Mouse (Mus musculus) heart, embryonic 11.5 days (tissue): ENCODE measurements around the gene Naaladl2. TPM values are rescaled to one million over a fixed set of nuclear protein-coding genes. Genes with fewer than 3 reads are reported as not detected.

Source experiments
- ATAC-seq: fragments of 200-750 bp; cut with Nextera tagmentation; replicated peaks from 2 replicates; pipeline ENCODE4 v1.8.0; 2017; ENCODE audit warnings: moderate library complexity; ENCODE audit not compliant: insufficient number of reproducible peaks, low FRiP score, low TSS enrichment
- H3K27ac ChIP-seq: fragments of 300-500 bp; sonication (generic); 2 replicates; pipeline ENCODE4 v1.5.1; 2014; ENCODE audit warnings: mild to moderate bottlenecking, low read depth, low read length
- H3K27me3 ChIP-seq: fragments of 300-500 bp; sonication (generic); 2 replicates; pipeline ENCODE4 v1.6.1; 2014; ENCODE audit warnings: mild to moderate bottlenecking, low read length, mixed read lengths; ENCODE audit not compliant: control insufficient read depth, insufficient read depth
- H3K36me3 ChIP-seq: fragments of 300-500 bp; sonication (generic); 2 replicates; pipeline ENCODE4 v1.6.1; 2014; ENCODE audit warnings: mild to moderate bottlenecking, low read length, moderate library complexity, mixed read lengths; ENCODE audit not compliant: control insufficient read depth, insufficient read depth
- H3K4me1 ChIP-seq: fragments of 300-500 bp; sonication (generic); 2 replicates; pipeline ENCODE4 v1.6.1; 2014; ENCODE audit warnings: low read length; ENCODE audit not compliant: control insufficient read depth, insufficient read depth
- H3K4me2 ChIP-seq: fragments of 300-500 bp; sonication (generic); 2 replicates; pipeline ENCODE4 v1.6.1; 2014; ENCODE audit warnings: mild to moderate bottlenecking, moderate library complexity
- H3K4me3 ChIP-seq: fragments of 300-500 bp; sonication (generic); 2 replicates; pipeline ENCODE4 v1.5.1; 2014; ENCODE audit warnings: low read depth, low read length
- H3K9ac ChIP-seq: fragments of 300-500 bp; sonication (generic); 2 replicates; pipeline ENCODE4 v1.6.1; 2014; ENCODE audit warnings: mild to moderate bottlenecking, low read depth, low read length, moderate library complexity
- H3K9me3 ChIP-seq: fragments of 300-500 bp; sonication (generic); replicated peaks from 2 replicates; pipeline ENCODE4 v1.6.1; 2016; ENCODE audit warnings: low read length; ENCODE audit not compliant: control insufficient read depth
- WGBS: fragments of 180-500 bp; shearing (Covaris S2); extraction: QIAGEN DNeasy Blood & Tissue Kit; methylation state at CpG from one replicate; pipeline ENCODE4 v1.1.7; 2014; ENCODE audit not compliant: insufficient replicate concordance; 5-methylcytosine and 5-hydroxymethylcytosine counted together
- polyA plus RNA-seq: library from polyadenylated mRNA; unstranded; fragments of >200 nt; fragmentation: Nextera tagmentation; extraction: Ambion mirVana; gene quantifications from 2 replicates; pipeline ENCODE4 v1.2.1, GENCODE M21; 2014

The Naaladl2 gene
- polyA plus RNA-seq, result 2.4 and 3.6 TPM in 2 replicates

DNA sequence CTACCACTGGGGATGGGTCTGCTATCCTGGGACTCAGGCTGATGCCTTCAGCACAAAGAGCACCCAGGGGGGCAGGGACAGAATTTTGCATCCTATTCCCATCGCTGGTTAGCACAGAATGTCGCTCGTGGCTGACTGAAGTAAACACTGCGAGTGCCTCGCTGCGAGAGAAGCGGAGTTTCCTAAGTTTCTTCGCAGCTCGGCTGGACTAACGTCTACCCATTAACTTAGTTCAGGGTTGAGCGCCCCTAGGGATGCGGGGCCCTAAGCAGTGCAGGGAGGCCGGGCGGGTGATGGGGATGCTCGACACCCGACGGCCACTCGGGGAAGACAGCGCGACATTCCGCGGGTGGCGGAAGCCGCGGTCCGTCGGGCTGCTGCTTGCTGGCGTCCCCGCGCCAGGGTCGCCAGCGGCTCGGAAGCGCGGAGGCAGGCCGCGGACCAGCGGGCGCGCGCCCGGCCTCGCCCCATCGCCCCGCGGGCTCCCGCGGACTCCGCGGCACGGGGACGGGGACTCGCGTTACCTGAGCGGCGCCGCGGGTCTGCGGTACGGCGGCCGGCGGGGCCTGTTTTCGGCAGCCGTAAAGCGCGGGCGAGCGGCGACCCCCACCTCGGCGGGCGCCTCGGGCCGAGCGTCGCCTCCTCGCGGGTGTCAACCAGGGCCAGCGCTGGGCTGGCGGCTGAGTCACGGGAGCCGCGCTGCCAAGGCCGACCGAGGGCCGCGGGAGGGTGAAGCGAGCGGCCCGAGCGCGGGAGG lies at the start of gene Naaladl2:
Gene Naaladl2, minus strand, starts transcription at position 707 of the 757 bp plus-strand sequence.
- Histone ChIP-seq H3K27ac (no peak within 1 kb of the TSS; the same call in 1 of the 2 replicates), H3K4me1 (no peaks in the 10 kb centered on the region), H3K9ac (peak within 1 kb of the TSS; percentile 81), H3K4me2 (peak within 1 kb of the TSS; percentile 69), H3K27me3 (no peaks in the 10 kb centered on the region), H3K4me3 (peak within 1 kb of the TSS; percentile 71), H3K9me3 (no peaks in the 10 kb centered on the region), H3K36me3 (no peaks in the 10 kb centered on the region)
- under 1% methylated on average over 80 of the region's 93 CpGs for WGBS
- ATAC-seq, result peak; percentile 80; the same call in 1 of the 2 replicates

DNA sequence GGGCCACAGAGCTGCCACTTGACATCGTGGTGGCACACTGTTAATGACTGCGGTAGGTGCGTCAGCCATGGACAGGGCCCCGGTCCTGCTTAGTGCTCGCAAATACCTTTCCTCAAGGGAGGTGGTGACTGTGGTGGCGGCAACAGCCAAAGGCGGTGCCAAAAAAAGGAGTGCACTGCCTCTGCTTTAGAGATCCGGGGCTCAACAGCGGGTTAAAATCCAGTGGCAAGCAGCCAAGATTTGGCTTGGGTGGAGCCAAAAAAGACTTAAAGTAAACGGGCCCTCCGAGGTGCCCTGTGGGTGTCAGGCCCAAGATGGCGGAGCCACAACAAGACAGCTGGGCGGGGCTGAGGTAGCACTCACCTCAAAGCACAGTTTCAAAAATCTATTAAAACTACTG lies 7.7 kb upstream of the Naaladl2 start:
- no peaks in the 10 kb centered on the region for H3K36me3 ChIP-seq
- WGBS, result 91% methylated on average over 13 of the region's 13 CpGs
- H3K4me3 ChIP-seq, result no peak overlapping the region
- H3K4me2 ChIP-seq, result no peak overlapping the region
- no peak for ATAC-seq
- H3K4me1 ChIP-seq, result no peaks in the 10 kb centered on the region
- peaks cover 7% of the 10 kb centered on the region; the same call in 1 of the 2 replicates for H3K9me3 ChIP-seq
- H3K27me3 ChIP-seq, result no peaks in the 10 kb centered on the region
- H3K27ac ChIP-seq, result no peak overlapping the region
- H3K9ac ChIP-seq, result no peak overlapping the region

DNA sequence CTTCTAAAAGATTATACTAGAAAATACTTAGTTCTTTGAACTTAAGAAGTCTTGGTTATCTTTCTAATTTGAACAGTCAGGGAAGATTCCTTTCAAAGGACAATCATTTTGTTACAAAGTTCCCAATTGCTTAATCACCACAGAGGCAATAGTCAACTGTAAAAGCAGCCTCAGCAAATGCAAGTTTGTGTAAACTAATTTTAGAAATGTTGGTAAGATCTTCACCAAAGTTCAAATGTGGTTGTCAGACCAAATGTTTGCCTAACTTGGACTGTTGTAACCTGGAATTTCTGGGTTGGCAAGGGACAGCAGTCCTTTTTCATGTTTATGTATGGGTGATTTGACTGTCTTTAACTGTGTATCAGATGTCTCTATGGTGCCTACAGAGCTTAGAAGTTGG lies 3.2 kb upstream of the Naaladl2 start:
- Histone ChIP-seq H3K4me1 (no peaks in the 10 kb centered on the region), H3K36me3 (no peaks in the 10 kb centered on the region), H3K4me3 (no peak overlapping the region), H3K9me3 (peaks cover 7% of the 10 kb centered on the region; the same call in 1 of the 2 replicates), H3K27ac (no peak overlapping the region), H3K4me2 (no peak overlapping the region), H3K27me3 (no peaks in the 10 kb centered on the region), H3K9ac (no peak overlapping the region)
- no peak for ATAC-seq

DNA sequence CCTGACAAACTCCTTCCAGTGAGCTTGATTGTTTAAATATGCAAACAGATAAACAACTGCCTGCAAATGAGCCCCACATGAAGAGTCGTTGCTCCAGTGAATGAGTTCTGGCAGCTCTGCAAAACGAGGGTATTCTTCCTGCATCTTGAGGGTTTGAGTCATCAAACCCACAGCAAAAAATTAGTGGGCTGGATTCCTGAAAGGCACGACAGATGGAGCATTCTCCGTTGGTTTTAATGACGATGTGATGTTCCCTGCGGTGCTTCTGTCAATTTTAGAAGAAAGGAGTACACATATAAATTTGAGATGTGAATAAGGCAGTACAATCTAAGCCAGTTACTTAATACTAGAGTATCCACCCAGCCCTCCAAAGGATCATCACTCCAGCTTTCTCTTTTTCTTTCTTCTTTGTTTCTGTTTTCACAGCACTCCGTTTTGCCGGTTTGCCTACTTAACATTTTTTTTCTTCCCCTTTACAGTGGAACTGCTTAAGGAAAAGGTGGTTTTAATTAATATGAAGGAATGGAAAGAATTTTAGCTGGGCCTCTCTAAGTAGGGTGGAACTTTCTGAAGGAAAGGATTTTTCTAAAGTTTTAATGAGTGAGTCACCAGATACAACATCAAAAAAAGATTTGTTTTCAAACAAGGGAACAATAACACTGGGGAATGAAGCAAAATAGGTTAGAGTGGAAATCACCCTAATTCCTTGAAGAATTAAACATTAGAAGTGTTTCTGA lies 1.1 kb upstream of the Naaladl2 start:
- Histone ChIP-seq H3K4me1 (no peaks in the 10 kb centered on the region), H3K27ac (no peak overlapping the region), H3K4me2 (no peak overlapping the region), H3K9me3 (no peaks in the 10 kb centered on the region), H3K36me3 (no peaks in the 10 kb centered on the region), H3K4me3 (no peak overlapping the region), H3K27me3 (no peaks in the 10 kb centered on the region), H3K9ac (no peak overlapping the region)
- no peak for ATAC-seq
- 31% methylated on average over 8 of the region's 8 CpGs for WGBS

- ATAC-seq, result no peak
- Histone ChIP-seq H3K4me1 (no peaks in the 10 kb centered on the region), H3K9me3 (no peaks in the 10 kb centered on the region), H3K4me3 (peak overlapping the region; percentile 71), H3K4me2 (peak overlapping the region; percentile 69), H3K27ac (no peak overlapping the region), H3K36me3 (no peaks in the 10 kb centered on the region), H3K9ac (peak overlapping the region; percentile 81; the same call in 1 of the 2 replicates), H3K27me3 (no peaks in the 10 kb centered on the region)
- 42% methylated on average over 6 of the region's 6 CpGs for WGBS
Observed at GRCm38 (mm10) chr3:25143111-25143510, 950 bp downstream of the Naaladl2 start.

DNA sequence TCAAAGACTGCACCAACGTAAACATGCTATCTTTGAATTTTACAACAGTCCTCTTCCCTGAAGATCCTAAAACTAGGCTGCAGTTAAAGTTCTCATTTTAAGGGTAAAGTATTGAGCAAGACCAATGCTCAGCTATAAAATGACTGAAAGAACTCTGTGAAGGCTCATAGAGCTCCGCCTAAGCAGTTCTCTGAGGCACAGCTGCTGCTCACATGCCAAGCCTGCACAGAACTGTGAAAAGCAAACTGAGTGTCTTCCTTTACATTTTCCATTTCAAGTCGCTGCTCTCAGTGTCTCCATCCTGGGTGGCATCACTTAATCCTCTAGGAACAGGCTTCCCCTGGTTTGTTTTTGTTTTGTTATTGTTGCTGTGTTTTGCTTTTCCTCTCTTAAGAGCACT lies 12.2 kb downstream of the Naaladl2 start:
- no peaks in the 10 kb centered on the region for H3K27me3 ChIP-seq
- ATAC-seq, result no peak
- H3K27ac ChIP-seq, result no peak overlapping the region
- H3K9me3 ChIP-seq, result no peaks in the 10 kb centered on the region
- WGBS, result 58% methylated on average over 3 of the region's 3 CpGs
- H3K4me2 ChIP-seq, result no peak overlapping the region
- no peaks in the 10 kb centered on the region for H3K4me1 ChIP-seq
- H3K9ac ChIP-seq, result no peak overlapping the region
- no peak overlapping the region for H3K4me3 ChIP-seq
- no peaks in the 10 kb centered on the region for H3K36me3 ChIP-seq

DNA sequence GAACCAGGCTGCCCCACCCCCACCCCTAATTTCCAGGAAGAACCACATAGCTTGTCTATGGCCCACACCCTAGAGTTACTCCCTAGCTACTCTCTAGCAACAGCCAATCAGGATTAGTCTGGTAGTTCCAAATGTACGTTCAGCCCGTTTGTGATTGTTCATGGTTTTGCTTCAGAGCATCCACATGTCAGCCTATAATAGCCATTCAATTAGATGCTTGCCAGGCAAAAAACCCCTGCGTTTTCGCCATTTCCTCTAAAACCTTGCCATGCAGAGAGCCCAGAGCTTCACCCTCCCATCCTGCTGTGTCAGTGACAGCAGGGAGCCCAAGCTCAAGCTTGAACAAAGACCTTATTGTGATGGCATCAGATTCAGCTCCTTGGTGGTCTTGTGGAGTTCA lies 16.2 kb downstream of the Naaladl2 start:
- ATAC-seq, result no peak
- Histone ChIP-seq H3K4me3 (no peak overlapping the region), H3K27me3 (no peaks in the 10 kb centered on the region), H3K4me1 (no peaks in the 10 kb centered on the region), H3K36me3 (no peaks in the 10 kb centered on the region), H3K27ac (no peak overlapping the region), H3K9me3 (no peaks in the 10 kb centered on the region), H3K9ac (no peak overlapping the region), H3K4me2 (no peak overlapping the region)
- 54% methylated on average over 4 of the region's 4 CpGs for WGBS

DNA sequence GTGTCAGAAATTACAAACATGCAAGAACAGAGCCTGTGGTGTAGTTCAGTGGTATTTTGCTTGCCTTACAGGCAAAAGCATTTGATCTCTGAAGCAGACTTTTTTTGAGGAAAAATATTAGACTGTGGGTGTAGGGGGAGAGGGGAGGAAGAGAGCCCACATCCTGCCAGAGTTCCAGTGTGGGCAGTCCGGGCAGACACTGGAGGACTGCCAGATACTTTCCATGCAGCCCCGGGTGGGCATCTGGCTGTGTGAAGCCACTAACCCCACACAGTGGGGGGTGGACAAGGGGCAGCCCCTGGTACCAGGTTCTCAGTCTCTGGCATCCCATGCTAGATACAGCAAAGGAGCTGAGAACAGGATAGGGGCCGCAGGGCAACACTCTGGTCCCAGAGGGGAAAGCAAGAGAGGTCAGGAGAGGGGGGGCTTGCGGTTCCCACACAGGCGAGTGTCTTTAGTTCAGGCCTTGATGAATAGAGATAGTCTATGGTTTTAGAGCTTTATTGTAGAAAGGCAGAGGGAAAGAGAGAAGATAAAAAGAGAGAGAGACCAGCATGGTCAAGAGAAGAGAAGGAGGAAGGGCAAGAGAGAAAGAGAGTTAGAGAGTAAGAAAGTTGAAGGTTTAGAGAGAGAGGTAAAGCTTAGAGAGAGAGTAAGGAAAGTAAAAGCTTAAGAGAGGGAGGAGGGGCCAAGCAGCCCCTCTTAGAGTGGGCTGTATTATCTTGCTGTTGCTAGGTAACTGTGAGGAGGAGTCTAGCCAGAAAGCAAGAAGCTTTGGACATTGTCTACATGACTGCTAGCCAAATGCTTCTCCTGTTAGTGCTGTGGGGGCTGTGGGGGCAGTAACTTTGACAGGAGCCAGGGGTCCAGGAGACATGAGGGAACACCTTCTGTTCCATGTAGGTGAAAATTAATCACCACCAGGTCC lies 18.9 kb downstream of the Naaladl2 start:
- Histone ChIP-seq H3K4me2 (no peak overlapping the region), H3K27ac (no peak overlapping the region), H3K27me3 (no peaks in the 10 kb centered on the region), H3K4me3 (no peak overlapping the region), H3K9ac (no peak overlapping the region), H3K36me3 (no peaks in the 10 kb centered on the region), H3K9me3 (no peaks in the 10 kb centered on the region), H3K4me1 (no peaks in the 10 kb centered on the region)
- 46% methylated on average over 5 of the region's 5 CpGs for WGBS
- ATAC-seq, result no peak
